Mouse (Mus musculus) C2C12 (cell line): ENCODE data around the gene Tenm4. TPM values are rescaled to one million over a fixed set of nuclear protein-coding genes. Genes with fewer than 3 reads are reported as not detected.

Source experiments
- H3K27me3 ChIP-seq: one replicate; pipeline ENCODE4 v1.6.1; 2011; ENCODE audit not compliant: control insufficient read depth, insufficient read depth, insufficient read length
- H3K36me3 ChIP-seq: one replicate; pipeline ENCODE4 v1.6.1; 2011; ENCODE audit not compliant: control insufficient read depth, insufficient read depth
- H3K4me3 ChIP-seq: one replicate; pipeline ENCODE4 v1.5.1; 2011; ENCODE audit warnings: mild to moderate bottlenecking, control low read depth; ENCODE audit not compliant: poor library complexity, insufficient read depth, severe bottlenecking
- H3K79me2 ChIP-seq: one replicate; pipeline ENCODE4 v1.6.1; 2011; ENCODE audit not compliant: control insufficient read depth, insufficient read depth
- H3K79me3 ChIP-seq: one replicate; pipeline ENCODE4 v1.6.1; 2011; ENCODE audit warnings: low read depth, control low read depth
- H3ac ChIP-seq: one replicate; pipeline ENCODE3; 2011; ENCODE audit warnings: low read depth; ENCODE audit not compliant: control insufficient read depth, insufficient read length
- CEBPB ChIP-seq: IDR thresholded peaks from one replicate; pipeline ENCODE4 v1.6.1; 2011; ENCODE audit warnings: low read depth, mild to moderate bottlenecking, control low read depth, moderate library complexity
- CTCF ChIP-seq: IDR thresholded peaks from one replicate; pipeline ENCODE4 v1.5.1; 2011; ENCODE audit not compliant: control insufficient read depth, insufficient read depth, insufficient read length
- FOSL1 ChIP-seq: IDR thresholded peaks from one replicate; pipeline ENCODE4 v1.8.0; 2011; ENCODE audit warnings: mild to moderate bottlenecking, low read length; ENCODE audit not compliant: poor library complexity, insufficient read depth, severe bottlenecking
- MAX ChIP-seq: IDR thresholded peaks from one replicate; pipeline ENCODE4 v1.6.1; 2011; ENCODE audit warnings: mild to moderate bottlenecking, control low read depth
- MYOD1 ChIP-seq: IDR thresholded peaks from one replicate; pipeline ENCODE4 v1.6.1; 2011; ENCODE audit warnings: low read depth; ENCODE audit not compliant: control insufficient read depth, insufficient read length
- MYOG ChIP-seq: IDR thresholded peaks from one replicate; pipeline ENCODE4 v1.6.1; 2011; ENCODE audit not compliant: control insufficient read depth, insufficient read length; ENCODE audit errors: extremely low read depth
- USF1 ChIP-seq: IDR thresholded peaks from one replicate; pipeline ENCODE4 v1.6.1; 2011; ENCODE audit warnings: low read depth, mild to moderate bottlenecking, control low read depth, moderate library complexity
- polyA plus RNA-seq: library from polyadenylated mRNA; unstranded; fragments of >200 nt; fragmentation: generic; extraction: Trizol; gene quantifications from one replicate; pipeline ENCODE4 v1.2.1, GENCODE M21; 2012; ENCODE audit warnings: missing spikeins

Tenm4 gene
- polyA plus RNA-seq, 1 experiment, result 0.71 TPM

- H3ac ChIP-seq, result no peak overlapping the region
- no peaks in the 10 kb centered on the region for H3K27me3 ChIP-seq
- H3K4me3 ChIP-seq, result no peak overlapping the region
- H3K79me2 ChIP-seq, result no peaks in the 10 kb centered on the region
- TF ChIP-seq MYOD1, result no peak
- no peak for TF ChIP-seq FOSL1
- TF ChIP-seq CTCF, result no peak
- TF ChIP-seq MAX, result no peak
- no peak for TF ChIP-seq CEBPB
- TF ChIP-seq MYOG, result no peak
- no peak for TF ChIP-seq USF1
- H3K36me3 ChIP-seq, result no peaks in the 10 kb centered on the region
- no peaks in the 10 kb centered on the region for H3K79me3 ChIP-seq
Observed at GRCm38 (mm10) chr7:96572995-96573394, 401.9 kb downstream of the Tenm4 start.

DNA sequence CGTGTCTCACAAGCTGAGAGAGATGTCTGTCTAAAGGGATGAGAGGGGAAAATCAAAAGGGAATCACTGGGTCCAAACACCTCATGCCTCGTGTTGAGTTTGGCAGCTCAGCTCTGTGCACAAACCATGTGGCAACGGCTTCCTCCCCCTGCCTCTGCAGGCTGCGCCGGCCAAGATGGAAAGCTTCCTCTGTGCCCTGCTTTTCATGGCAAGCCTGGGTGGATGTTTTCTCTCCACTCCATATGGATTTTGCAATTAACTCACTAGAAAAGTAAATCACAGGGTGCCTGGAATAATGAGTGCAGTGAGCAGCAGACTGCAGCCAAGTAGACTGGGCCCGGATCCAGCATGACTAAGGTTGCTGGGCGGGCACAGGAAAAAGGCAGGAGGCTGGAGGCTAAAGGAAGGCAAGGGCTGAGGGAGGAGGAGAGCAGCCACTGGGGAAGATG, 404.2 kb downstream of the Tenm4 start:
- Histone ChIP-seq H3K79me3 (no peaks in the 10 kb centered on the region), H3K36me3 (no peaks in the 10 kb centered on the region), H3K4me3 (no peak overlapping the region), H3K27me3 (no peaks in the 10 kb centered on the region), H3K79me2 (no peaks in the 10 kb centered on the region), H3ac (no peak overlapping the region)
- no peak for TF ChIP-seq FOSL1
- TF ChIP-seq MAX, result no peak

- no peak overlapping the region for H3K4me3 ChIP-seq
- TF ChIP-seq CEBPB, result no peak
- no peak for TF ChIP-seq CTCF
- no peak for TF ChIP-seq FOSL1
- TF ChIP-seq MAX, result no peak
- TF ChIP-seq MYOG, result no peak
- no peaks in the 10 kb centered on the region for H3K79me2 ChIP-seq
- no peaks in the 10 kb centered on the region for H3K36me3 ChIP-seq
- H3K27me3 ChIP-seq, result no peaks in the 10 kb centered on the region
- no peak overlapping the region for H3ac ChIP-seq
- no peaks in the 10 kb centered on the region for H3K79me3 ChIP-seq
Observed at GRCm38 (mm10) chr7:96582752-96583151, 411.7 kb downstream of the Tenm4 start.

DNA sequence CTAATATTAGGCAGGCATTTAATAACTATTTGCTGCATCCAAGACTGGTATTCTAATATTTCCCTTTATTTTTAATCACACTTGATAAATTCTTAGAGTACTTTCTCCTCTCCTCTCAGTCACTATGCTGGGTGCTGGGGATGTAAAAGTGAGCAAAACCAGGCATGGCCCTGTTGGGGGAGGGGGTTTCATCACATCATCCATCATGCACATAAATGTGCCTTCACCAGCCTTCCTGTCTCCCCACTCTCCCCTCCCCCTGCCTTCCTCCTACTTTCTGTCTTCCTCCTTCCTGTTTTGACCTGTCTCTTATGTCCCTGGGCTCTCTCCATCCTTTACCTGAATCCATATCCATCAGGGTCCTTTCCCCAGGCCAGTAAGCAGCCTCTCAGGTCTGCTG, 416.4 kb downstream of the Tenm4 start:
- no peak overlapping the region for H3K4me3 ChIP-seq
- H3K36me3 ChIP-seq, result no peaks in the 10 kb centered on the region
- H3K27me3 ChIP-seq, result no peaks in the 10 kb centered on the region
- H3K79me3 ChIP-seq, result no peaks in the 10 kb centered on the region
- no peak for TF ChIP-seq USF1
- TF ChIP-seq CEBPB, result no peak
- TF ChIP-seq FOSL1, result no peak
- TF ChIP-seq MAX, result no peak
- no peak for TF ChIP-seq MYOD1
- TF ChIP-seq MYOG, result no peak
- TF ChIP-seq CTCF, result no peak
- no peak overlapping the region for H3ac ChIP-seq
- H3K79me2 ChIP-seq, result no peaks in the 10 kb centered on the region

GRCm38 (mm10) chr7:96588567-96588966, 417.5 kb downstream of the Tenm4 start:
- Histone ChIP-seq H3K4me3 (no peak overlapping the region), H3K27me3 (no peaks in the 10 kb centered on the region), H3K79me3 (no peaks in the 10 kb centered on the region), H3K79me2 (no peaks in the 10 kb centered on the region), H3K36me3 (no peaks in the 10 kb centered on the region), H3ac (no peak overlapping the region)
- TF ChIP-seq USF1, result no peak
- no peak for TF ChIP-seq CTCF
- TF ChIP-seq MAX, result no peak

DNA sequence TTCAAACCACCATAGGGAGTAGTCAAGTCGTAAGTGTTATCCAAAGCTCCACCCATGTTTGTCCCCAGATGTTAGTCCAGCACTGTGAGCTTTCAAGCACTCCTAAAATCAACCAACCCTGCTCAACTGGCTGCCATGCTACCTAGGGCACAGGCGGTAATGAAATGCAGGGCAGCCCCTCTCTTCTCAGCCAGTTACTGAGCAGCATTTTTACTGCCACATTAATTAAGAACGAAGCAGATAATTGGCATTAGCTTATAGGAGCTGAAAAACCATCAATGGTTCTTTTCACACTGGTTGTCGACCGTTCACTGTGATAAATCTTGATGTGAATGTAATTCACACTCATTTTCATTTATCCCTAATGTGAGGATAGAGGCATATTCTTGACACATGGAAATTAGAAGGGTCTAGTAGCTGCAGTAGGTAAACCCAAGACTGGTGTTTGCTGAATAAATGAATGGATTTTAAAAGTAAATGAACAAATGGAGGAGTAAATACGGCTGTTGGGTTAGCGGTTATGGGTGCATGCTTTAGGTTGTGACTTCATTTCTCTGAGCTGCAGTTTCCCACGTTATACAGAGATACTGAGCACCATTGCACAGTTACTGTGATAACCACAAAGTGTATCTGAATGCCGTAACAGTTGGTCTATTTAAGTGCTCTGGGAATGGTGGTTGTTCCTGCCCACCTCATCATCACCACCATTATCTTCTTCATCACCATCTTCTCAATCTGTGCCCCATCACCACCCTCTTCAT, 424.7 kb downstream of the Tenm4 start:
- Histone ChIP-seq H3K27me3 (no peaks in the 10 kb centered on the region), H3K79me2 (no peaks in the 10 kb centered on the region), H3ac (no peak overlapping the region), H3K4me3 (no peak overlapping the region), H3K36me3 (no peaks in the 10 kb centered on the region), H3K79me3 (no peaks in the 10 kb centered on the region)
- TF ChIP-seq MYOD1 (peak; percentile 66), MAX (no peak)
